Mouse (Mus musculus) heart, adult 11 months (tissue): Measurements from ENCODE around the gene Rfk.
A peak's percentile ranks its signal among the peaks of the same experiment; 100 is the strongest.

Experiments used
- DNase-seq: peaks from one replicate; pipeline ENCODE4 v3.0.0; 2022

Gene Rfk

GRCm38 (mm10) chr19:17393841-17394591 lies at the start of gene Rfk:
TSS of gene Rfk (plus strand) at chr19:17394043.
- peak; percentile 99 for DNase-seq

GRCm38 (mm10) chr19:17344881-17345280 lies 49.0 kb upstream of the Rfk start:
- peak; percentile 72 for DNase-seq

GRCm38 (mm10) chr19:17346716-17347474 lies 46.9 kb upstream of the Rfk start:
- DNase-seq: peak; percentile 63

GRCm38 (mm10) chr19:17347852-17348251 lies 46.0 kb upstream of the Rfk start:
- DNase-seq: no peak

GRCm38 (mm10) chr19:17353727-17354126 lies 40.1 kb upstream of the Rfk start:
- DNase-seq: peak; percentile 62

GRCm38 (mm10) chr19:17354362-17354761 lies 39.5 kb upstream of the Rfk start:
- DNase-seq: peak; percentile 76

GRCm38 (mm10) chr19:17354797-17355196 lies 39.0 kb upstream of the Rfk start:
- DNase-seq: peak; percentile 12

GRCm38 (mm10) chr19:17355361-17355760 lies 38.5 kb upstream of the Rfk start:
- peak; percentile 80 for DNase-seq

GRCm38 (mm10) chr19:17355950-17356867 lies 37.6 kb upstream of the Rfk start:
- DNase-seq: peak; percentile 98

- DNase-seq: no peak
Measured at GRCm38 (mm10) chr19:17356932-17357331, 36.9 kb upstream of the Rfk start.

GRCm38 (mm10) chr19:17357391-17357790 lies 36.5 kb upstream of the Rfk start:
- DNase-seq: no peak

- no peak for DNase-seq
Measured at GRCm38 (mm10) chr19:17359315-17359890, 34.4 kb upstream of the Rfk start.

- DNase-seq: peak; percentile 89
Measured at GRCm38 (mm10) chr19:17361181-17361580, 32.7 kb upstream of the Rfk start.

GRCm38 (mm10) chr19:17364741-17365140 lies 29.1 kb upstream of the Rfk start:
- DNase-seq: no peak

- no peak for DNase-seq
Measured at GRCm38 (mm10) chr19:17366364-17367090, 27.3 kb upstream of the Rfk start.

- peak; percentile 87 for DNase-seq
Measured at GRCm38 (mm10) chr19:17368557-17368956, 25.3 kb upstream of the Rfk start.

GRCm38 (mm10) chr19:17369581-17369980 lies 24.3 kb upstream of the Rfk start:
- DNase-seq: no peak

- no peak for DNase-seq
Measured at GRCm38 (mm10) chr19:17372701-17373100, 21.1 kb upstream of the Rfk start, which contains the start of gene Gcnt1. TSS of gene Gcnt1 (minus strand) at chr19:17372844.

- DNase-seq: no peak
Measured at GRCm38 (mm10) chr19:17378845-17379244, 15.0 kb upstream of the Rfk start.

- DNase-seq: peak; percentile 79
Measured at GRCm38 (mm10) chr19:17380549-17380948, 13.3 kb upstream of the Rfk start.

- peak; percentile 78 for DNase-seq
Measured at GRCm38 (mm10) chr19:17382807-17383397, 10.9 kb upstream of the Rfk start.
